Mouse (Mus musculus) olfactory bulb, adult 2 months (tissue): Measurements from ENCODE around the gene Cirbp.

Source experiments
- CTCF ChIP-seq: fragments of 200-500 bp; IDR thresholded peaks from 2 replicates; pipeline ENCODE4 v1.5.1; 2012; ENCODE audit warnings: low read depth, mild to moderate bottlenecking, low read length, moderate library complexity; ENCODE audit not compliant: insufficient read depth
- POLR2A ChIP-seq: fragments of 200-500 bp; IDR thresholded peaks from 2 replicates; pipeline ENCODE4 v1.6.1; 2012; ENCODE audit warnings: mild to moderate bottlenecking, low read depth, low read length, moderate library complexity; ENCODE audit not compliant: insufficient read depth

DNA sequence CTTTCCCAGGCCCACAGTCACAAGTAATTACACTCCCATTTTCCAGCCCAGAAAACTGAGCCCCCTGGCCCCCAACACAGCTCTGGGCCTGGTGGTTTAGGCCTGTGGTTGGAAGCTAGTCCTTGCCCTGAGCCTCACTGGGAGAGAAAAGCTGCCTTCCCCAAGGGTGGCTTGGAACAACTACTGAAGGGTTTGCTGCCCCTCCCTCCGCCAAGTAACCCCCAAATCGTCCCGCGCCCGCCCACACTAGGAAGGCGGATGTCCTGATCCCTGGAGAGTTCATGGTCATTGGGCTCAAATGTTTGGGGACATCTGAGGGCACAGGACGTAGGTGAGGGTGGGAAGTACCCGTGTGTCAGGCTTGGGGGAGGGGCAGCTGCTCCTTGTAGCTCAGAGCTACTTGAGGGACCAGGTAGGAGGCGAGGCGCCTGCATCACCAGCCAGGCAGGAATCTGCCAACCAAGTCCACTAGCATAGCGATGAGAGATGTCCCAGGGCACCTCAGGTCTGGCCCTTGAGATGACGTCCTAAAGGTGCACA lies 6.7 kb upstream of the Cirbp start:
- TF ChIP-seq POLR2A: no peak
- no peak for TF ChIP-seq CTCF
